Mouse (Mus musculus) heart, adult 9 months (tissue): ENCODE data around the gene Sh2d4b.

ENCODE experiments used
- DNase-seq, 2 experiments: peaks; one replicate each; pipeline ENCODE4 v3.0.0; 2022; ENCODE audit warnings: low spot score in 2 of 2

Gene Sh2d4b

DNA sequence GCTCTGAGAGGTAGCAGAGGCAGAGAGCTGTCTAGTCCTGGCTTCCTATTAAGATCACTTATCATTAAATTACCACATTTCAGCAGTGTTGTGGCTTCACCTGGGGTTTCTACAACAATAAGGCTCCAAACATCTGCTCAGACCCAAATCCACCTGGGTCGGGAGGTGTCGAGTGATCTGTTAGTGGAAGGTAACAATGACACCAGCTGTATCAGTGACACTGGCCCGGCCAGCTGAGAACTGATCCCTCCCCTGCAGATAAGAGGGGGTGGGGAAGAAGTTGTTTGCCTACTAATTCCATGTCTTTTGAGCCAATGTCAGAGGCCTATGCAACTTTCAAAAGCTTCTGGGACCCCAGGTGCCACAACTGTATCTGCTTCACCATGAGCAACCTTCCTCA lies at the start of gene Sh2d4b:
Gene Sh2d4b, minus strand, starts transcription at position 71 of the 400 bp plus-strand sequence.
- no peak for DNase-seq

DNA sequence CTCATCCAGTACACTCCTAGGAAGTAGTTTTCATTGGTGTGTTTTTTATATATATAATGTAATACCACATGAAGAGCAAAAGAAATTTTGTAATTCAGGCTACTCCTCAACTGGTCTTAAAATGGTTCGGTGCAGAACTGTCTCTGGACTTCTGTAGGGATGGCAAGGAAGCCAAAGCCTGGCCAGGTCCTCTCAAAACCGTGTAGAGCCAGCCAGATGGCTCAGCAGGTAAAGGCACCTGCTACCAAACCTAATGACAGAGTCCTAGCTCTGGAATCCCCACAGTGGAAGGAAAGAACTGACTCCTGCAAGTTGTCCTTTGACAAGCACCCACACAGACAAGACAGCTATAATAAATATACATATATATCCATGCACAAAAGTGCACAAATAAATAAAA lies 49.4 kb upstream of the Sh2d4b start:
- DNase-seq: no peak

DNA sequence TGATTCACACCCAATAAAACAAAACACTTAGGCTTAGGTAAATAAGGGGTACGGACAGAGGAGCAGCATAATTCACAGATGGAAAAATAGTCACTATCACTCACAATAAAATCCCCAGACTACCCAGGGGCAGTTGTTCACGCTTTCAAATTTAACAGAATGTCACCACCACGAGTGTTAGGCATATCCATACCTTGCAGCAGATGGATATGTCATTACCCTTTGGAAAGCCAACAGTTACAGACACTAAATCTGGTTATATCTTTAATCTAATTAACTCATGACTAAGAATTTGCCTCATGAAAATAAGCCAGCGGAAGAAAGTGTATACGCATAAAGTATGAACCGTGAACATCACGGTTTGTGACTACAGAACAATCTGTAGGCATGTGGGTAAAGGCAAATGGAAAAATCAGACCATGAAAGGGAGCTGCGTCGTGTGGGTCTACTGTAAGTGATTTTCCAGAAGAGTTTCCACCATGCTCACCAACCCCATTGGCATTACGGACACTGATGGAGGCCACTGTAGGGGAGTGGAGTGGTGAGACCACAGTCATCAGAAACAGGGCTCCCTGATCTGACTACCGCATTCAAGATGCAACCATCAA lies 45.4 kb upstream of the Sh2d4b start:
- DNase-seq: no peak

DNA sequence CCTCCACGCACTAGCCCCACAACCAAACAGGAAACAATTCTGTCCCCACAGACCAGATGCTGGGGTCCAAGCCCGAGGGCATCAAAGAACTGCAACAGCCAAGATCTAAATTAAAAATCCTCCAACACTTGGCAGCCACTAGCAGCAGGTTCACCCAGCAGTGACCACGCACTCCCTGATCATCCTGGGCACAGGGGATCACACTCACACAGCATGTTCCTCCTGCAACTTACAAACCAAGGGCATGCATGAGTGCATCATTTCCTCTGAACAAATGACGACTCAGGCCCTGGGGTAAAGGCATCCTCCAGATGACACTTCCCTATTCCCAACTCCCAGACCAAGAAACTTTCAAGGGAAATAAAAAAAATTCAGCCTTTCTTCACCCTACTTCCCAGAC lies 44.0 kb upstream of the Sh2d4b start:
- no peak for DNase-seq

DNA sequence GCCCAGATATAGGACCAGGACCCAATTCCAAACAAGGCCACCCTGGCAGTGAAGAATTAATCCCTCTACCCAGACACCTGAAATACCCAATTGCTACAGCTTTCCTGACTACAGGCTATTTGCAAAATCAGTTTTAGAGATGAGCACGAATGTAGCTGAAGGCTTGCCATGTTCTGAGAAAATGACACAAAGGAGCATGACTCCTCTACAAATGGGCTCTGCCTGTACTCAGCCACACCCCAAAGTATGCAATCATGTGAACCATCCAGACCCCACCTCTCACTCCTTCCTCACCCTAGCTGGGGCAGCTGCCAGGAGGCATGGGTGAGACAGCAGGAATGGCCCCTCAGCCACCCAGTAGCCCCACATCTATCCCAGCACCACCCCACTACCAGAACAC lies 42.4 kb upstream of the Sh2d4b start:
- DNase-seq: no peak

DNA sequence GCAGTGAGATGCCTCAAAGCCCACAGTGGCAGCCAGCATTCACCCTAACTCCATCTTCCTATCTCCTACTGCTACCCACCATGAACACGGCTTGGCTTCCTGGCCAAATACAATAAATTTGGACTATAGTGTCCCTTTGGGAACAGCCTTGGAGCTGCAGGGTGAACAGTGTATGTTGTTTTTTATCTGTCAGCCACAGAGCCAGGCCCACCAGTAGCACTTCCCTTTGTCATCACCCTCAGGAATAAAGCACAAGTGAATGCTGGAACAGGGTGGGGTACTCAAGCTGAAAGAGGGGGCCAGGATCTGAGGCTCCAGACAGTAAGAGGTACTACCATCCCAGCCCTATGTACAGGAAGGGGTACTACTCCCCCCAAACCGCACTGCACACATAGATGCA lies 42.0 kb upstream of the Sh2d4b start:
- DNase-seq: no peak

DNA sequence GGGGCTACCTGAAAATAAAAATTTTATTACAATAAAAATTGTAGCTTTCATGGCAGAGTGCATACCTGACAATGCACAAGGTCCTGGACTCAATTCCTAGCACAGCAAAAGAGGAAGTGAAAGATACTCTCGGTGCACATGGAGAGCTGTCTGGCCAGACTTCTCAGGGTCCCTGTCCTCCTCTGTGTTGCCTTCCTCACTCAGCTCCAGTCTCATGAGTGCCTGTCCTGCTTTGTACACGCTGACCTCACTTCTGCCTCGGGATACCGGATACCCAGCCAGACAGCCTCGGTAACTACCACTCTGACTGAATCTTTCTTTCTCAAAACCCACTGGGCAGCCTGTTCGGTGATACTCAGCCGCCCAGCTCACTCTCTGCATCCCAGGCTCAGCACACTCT lies 40.3 kb upstream of the Sh2d4b start:
- DNase-seq: no peak

DNA sequence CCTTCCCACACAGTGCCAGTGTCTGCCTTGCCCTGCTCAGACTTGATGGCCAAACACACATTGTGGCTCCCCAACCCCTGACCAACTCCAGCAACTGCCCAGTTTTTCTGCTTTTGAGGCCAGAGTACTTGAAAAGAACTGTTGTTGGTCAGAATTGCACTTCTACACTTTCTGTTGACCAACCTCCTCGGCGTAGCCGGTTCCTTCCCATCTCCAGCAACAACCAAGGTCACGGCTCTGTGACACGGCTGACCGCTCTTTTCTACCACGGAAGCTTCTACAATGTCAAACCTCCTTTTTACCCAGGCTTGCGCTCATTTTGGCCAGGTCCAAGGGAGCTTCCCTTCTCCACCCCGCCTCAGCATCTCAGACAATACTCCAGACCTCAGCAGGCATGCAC lies 39.2 kb upstream of the Sh2d4b start:
- DNase-seq: no peak

DNA sequence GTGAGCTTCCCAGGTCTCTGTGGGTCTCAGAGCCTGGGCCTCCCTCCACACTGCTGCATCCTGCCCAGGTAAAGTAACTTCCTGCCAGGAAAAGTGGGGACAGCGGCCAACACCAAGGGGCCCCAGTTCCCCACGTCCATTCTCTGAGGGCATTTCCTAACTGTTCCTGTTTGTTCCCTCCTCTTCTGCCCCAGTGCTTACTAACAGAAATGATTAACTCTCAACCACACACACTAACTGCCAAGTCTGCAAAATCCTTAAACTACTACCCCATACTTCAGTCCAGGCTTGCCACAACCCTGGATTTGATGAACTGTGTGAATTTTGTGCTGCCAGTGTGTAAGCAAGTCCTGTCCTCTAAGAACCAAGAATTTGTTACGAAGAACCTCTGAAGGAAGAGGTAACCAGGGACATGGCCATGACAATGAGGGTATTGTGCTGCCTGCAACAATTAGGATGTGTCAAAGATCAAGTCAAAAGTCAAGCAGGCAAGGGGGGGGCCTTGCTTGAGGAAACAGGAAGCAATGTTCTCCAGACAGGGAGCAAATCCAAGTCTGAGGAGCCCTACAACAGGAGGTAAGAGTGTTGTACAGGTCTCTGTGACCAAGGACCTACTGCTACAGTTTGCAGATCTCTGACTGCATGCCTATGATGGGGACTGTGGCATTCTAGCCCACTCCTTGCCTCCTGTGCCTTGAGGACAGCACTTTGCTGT lies 38.2 kb upstream of the Sh2d4b start:
- DNase-seq: peak in 1 of 2 experiments; percentile 27

DNA sequence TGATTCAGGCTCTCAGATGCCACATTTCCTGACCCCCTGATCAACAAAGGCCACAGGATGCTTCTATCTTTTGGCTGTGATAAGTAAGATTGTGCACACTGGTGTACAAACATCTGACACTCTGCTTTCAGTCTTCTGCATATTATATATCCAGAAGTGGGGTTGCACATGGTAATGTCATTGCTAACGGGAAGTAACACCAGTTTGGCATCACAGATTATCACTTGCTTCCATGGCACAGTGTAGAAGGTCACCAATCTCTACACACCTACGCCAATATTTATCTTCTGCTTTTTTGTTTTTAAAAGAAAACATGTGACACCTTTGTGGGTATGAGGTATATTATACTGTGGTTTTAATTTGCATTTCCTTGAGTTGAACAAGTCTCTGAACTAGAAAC lies 36.9 kb upstream of the Sh2d4b start:
- DNase-seq: no peak

DNA sequence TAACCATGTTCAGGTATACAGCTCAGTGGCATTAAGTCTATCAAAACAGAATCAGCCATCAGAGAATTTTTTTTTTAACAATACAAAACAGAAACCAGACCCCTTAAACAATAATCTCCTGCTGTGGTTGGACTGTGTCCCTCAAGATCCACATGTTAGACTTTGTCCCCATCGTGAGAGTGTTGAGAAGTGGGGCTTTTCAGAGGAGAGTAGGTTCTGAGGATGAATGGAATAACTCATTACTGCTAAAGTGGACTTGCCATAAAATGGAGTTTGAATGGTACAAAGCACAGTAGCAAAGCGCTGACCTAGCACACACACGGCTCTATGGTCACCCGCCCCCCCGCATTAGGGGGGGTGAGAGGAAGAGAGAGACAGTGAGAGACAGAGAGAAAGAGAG lies 35.8 kb upstream of the Sh2d4b start:
- DNase-seq: no peak

DNA sequence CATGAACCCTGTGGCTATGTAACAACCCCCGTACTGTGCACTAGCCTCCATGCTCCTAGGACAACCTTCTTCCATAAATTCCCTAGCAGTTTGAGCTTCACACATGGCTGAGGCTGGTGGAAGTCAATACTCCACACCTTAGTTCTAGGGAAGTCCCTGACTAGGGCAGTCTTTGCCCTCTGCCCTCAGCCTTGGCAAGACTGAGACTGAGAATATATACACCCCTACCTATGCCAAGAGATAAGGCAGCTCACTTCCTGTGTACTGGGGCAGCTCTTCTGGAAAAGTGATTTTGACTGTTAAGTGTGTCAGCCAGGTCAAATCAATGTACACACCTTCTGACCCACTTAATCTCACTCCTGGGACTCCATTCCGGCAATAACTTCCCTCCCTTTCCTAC lies 34.0 kb upstream of the Sh2d4b start:
- no peak for DNase-seq

DNA sequence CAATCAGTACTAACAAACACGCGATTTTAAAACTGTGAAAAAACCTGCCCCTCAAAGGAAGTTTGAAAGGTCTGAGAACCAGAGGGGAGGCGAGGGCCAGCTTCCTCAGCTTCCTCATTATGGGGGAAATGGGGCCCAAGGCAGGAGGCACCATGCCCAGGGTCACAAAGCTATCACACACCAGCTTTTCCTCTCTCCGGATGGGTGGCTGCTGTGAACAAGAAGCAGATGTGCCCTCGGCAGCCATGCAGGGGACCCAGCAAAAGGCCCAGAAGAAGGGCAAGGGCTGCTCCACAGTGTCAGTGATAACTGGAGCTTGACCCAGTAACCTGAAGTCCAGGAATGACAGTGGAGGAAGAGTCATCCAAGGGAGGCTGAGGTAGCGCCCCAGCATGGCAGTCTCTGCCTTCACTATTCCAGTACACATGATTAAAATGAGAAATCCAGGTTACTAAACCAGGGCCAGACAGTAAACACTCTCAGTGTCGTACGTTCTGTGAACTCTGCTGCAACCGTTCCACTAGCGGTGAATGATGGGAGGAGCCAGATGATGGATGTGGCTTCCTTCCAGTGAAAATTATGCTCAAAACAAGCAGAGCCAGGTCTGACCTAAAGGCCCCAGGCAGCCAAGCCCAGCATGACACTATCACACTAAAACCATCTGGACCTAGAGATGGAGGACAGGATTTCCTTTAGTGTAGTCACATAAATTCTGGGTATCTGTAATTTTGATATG lies 31.5 kb upstream of the Sh2d4b start:
- no peak for DNase-seq

DNA sequence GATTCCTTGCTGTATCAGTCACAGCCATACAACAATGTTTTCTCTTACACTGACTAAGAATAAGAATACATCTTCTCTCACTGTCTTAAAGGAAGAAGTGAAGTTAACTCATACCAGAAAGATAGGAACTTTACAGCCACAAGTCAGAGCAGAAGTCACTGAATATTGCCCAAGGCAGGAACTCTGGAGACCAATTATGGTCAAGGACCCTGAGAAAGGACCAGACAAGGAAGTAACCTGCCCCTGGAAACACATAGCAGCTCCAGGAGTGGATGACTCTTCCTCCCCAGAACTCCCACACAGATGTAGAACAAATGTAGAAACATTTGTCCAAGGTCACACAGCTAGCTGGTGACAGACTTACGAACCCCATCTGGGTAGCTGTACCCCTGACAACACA lies 28.2 kb upstream of the Sh2d4b start:
- DNase-seq: no peak

DNA sequence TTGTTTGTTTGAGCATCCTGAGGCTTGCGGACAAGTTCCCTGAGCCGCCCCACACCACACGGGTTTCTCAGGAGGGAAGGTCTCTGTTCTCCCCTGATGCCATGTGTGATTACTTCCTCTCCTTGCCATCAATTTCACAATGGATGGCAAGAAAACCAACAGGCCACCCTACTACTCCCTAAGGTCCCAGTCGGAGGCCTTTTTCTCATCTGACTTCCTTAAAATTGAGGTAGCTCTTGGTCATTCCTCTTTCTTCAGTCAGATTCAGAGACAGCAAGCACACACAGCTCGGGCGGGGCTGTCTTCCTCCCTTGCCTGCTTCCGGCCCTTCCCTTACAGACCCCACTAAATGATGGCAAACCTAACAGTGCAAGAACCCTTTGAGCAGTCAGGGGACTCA lies 26.5 kb upstream of the Sh2d4b start:
- DNase-seq: no peak

DNA sequence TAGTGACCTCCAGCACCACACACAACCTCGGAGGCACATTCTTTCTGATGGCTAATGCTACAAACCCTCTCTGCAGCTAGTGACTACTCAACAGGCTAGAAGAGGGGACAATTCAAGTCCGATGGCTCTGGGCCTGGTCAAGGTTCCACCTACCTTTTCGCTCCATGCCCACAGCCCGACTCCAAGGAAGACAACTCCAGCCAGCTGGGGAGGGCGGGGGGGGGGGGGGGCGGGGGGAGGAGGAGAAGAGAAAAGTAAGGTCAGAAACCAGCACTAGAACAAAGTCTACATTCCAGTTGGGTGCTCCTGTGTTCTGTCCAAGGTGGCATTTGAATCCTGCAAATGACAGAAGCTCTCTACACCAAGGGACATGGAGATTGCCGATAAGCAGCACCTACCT lies 25.4 kb upstream of the Sh2d4b start:
- no peak for DNase-seq

DNA sequence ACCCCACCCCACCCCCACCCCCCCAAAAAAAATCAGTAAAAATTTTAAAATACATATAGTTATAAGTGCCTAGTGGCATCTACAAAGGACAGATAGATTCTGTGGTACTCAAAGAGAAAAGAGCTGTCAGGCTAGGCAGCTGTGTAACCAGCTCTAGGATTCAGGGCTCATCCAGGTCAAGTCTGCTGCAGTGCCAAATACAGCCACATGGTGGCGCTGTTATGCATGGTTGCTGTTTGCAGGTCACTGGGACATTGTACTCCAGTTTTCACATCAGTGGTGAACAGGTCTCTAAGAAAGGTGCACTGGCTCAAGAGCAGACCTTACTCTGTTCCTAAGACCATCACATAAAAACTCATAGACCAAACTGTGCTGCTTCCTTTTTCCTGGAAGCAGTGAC lies 24.6 kb upstream of the Sh2d4b start:
- DNase-seq: peak; percentile 65 to 88

DNA sequence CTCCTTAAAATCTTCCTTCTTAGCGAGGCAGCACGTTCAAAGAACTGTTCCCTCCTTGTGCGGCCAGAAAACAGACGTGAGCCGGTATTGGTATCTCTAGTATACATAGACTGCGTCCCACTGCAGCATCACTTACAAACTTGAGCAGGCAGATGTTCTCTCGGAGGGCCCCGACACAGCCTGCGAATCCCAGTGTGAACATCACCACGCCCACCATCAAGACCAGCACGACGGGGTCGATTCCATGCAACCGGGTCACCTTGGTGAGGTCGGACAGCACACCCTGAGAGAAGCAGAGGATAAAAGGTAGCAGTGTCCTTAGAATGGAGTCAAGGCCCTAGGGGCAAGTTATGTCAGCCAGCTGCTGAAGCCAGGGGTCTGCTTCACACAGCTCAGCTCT lies 23.6 kb upstream of the Sh2d4b start:
- no peak for DNase-seq

DNA sequence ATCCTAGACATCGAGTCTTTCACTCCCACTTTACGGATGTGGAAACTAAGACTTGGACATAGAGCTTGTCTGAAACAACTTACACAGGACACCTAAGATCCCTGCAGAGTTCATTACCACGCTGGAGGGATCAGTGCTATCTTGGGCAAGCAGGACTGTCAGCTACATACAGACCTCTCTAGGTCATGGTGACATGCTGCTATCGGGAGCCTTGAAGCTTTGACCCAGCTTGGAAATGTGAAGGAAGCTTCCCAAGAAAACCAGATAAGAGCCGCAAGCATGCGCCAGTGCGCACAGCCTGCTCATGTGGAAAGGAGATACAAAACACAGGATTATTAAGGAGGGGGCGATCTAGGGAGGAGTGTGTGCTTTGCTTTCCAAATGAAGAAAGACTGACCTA lies 22.8 kb upstream of the Sh2d4b start:
- DNase-seq: no peak

DNA sequence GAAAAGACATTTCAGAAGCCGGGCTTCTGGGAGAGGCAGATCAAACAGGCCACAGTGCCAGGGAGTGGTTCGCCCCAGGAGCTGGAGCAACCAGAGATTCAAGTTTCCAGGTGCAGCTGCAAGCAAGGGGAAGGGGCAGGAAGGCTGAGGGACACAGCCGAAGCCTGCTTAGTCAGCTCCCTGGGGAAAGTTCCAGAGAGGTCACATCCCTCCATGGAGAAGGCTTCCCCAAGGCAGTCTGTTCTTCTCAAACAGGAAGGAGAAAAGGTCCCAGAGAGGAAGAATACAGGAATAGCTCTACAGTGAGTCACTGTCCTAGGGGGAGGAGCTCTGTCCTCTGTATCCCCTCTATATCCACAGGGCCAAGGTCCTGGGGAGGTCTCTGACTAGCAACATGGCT lies 21.6 kb upstream of the Sh2d4b start:
- no peak for DNase-seq

DNA sequence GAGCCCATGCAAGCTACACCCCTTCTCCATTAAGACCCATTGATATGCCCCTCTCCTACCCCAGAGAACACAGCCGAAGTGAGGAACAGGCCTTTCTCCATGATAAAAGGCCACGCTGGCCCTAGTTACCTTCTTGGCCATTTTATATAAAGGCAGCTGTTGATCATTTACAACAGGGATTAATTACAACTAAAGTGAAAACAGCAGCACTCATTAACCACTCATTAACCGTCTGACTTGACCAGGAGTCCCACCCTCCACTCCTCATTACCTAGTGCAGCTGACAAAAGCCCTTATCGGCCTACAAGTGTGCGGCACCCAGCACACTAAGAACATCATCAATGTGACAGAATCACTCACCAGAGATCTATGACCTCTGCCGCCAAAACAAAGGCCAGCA lies 20.6 kb upstream of the Sh2d4b start:
- no peak for DNase-seq

DNA sequence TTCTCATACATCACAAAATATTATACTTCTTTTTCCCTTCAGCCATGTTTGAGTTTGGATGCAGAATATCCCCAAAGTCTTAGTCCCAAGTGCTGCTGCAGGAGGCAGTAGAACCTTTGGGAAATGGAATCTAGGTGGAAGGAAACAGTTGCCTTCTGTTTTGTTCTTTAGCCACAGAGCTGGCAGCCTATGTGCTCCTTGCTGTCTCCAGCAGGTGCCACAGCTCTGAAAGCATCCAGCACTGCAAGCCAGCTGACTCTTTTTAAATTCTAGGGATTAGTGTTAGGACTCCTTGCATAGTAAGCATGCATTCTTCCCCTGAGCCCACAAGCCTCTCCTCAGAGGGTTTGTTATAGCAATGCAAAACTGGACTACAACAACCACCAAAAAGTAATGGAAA lies 18.5 kb upstream of the Sh2d4b start:
- no peak for DNase-seq

DNA sequence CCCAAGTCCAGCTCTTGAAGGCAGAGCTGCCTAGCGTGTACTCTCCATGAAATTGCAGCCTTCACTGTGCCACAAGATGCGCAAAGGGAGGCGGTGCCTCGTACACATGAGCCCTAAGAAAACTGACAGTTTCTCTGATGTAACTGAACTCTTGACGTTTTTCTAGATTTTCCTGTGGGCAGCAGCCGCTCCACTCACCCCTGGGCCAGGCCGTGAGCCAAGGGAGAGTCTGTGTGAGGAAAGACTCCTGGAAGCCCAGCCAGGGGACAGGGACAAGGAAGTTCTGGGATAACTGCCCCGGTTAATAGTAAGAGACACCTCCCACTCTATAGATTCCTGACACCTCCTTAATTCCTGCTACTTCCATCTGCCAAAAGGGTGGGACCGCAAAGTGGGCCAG lies 15.7 kb upstream of the Sh2d4b start:
- DNase-seq: no peak
